In genomic region chr13:98810143-98810542, GRCm38 (mm10) we compare ENCODE assay signal across 11 mouse cellular contexts. TPM values are rescaled to one million over a fixed set of nuclear protein-coding genes. Genes with fewer than 3 reads are reported as not detected.
DNase-seq lines count a peak whose midpoint lies in the region; ATAC-seq and TF ChIP-seq lines count a peak whose summit lies in the region.
"Had no signal": no experiment of that assay in that cellular context is flagged by ENCODE, and none has a peak within 500 bp of the region (broad histone marks: within the 10 kb centered on the region; RNA-seq: fewer than 3 reads in every experiment).

No protein-coding gene starts in this region.

- no peak for TF ChIP-seq CTCF in liver, embryonic 14.5 days (IDR thresholded peaks at IDR 0.05; ENCODE audit: low read depth)

- peak; percentile 92 for DNase-seq in heart, adult 11 months
- DNase-seq in heart, postnatal 25 days (ENCODE audit: low spot score) = no peak
- DNase-seq in 416B (ENCODE audit: low read depth) = peak; percentile 94
- DNase-seq in c-Kit-positive CD71-negative TER-119-negative erythroid progenitor cells, embryonic 14.5 days (ENCODE audit: low read depth) = peak; percentile 58
- DNase-seq in liver, embryonic 14.5 days (ENCODE audit: low read depth in 3 of 3, low spot score in 3 of 3) = peak; percentile 77 to 86 (median 85)
- DNase-seq in midbrain, embryonic 11.5 days (ENCODE audit: low spot score, missing footprints) = no peak
- no peak for DNase-seq in Muller cell, postnatal 12 days (ENCODE audit: inconsistent ontology term)
- DNase-seq: cerebellum, adult 9-11 months had no signal

- peaks cover 11 to 22% of the 10 kb centered on the region in 2 experiments for H3K4me1 ChIP-seq in liver, embryonic 14.5 days (replicated peaks; ENCODE audit: control insufficient read depth in 2 of 2, insufficient read depth in 2 of 2, low read length in 1 of 2)
- peaks cover 4% of the 10 kb centered on the region for H3K4me1 ChIP-seq in midbrain, embryonic 11.5 days (ENCODE audit: control insufficient read depth, insufficient read depth, low read length)
- peaks cover 8% of the 10 kb centered on the region for H3K4me1 ChIP-seq in forebrain, embryonic 16.5 days (replicated peaks; ENCODE audit: control insufficient read depth, insufficient read depth, low read length)

- H3K27ac ChIP-seq in liver, embryonic 14.5 days = peak overlapping the region; percentile 99
- H3K27ac ChIP-seq in midbrain, embryonic 11.5 days (ENCODE audit: low read depth, low read length) = no peak overlapping the region
- H3K27ac ChIP-seq in forebrain, embryonic 16.5 days (ENCODE audit: low read length) = no peak overlapping the region

- 8% methylated on average over 6 of the region's 6 CpGs for WGBS in liver, embryonic 14.5 days (ENCODE audit: insufficient replicate concordance)
- 80% methylated on average over 6 of the region's 6 CpGs for WGBS in midbrain, embryonic 11.5 days
- WGBS in forebrain, embryonic 16.5 days = 74% methylated on average over 6 of the region's 6 CpGs

- TF ChIP-seq EP300 in liver, embryonic 14.5 days (IDR thresholded peaks at IDR 0.05; ENCODE audit: low read depth) = peak; percentile 90

- H3K36me3 ChIP-seq in liver, embryonic 14.5 days (replicated peaks; ENCODE audit: control insufficient read depth, insufficient read depth, low read depth) = peaks cover 3% of the 10 kb centered on the region
- no peaks in the 10 kb centered on the region for H3K36me3 ChIP-seq in midbrain, embryonic 11.5 days (ENCODE audit: control insufficient read depth, insufficient read depth, low read length)
- H3K36me3 ChIP-seq in forebrain, embryonic 16.5 days (ENCODE audit: control insufficient read depth, insufficient read depth) = peaks cover 2% of the 10 kb centered on the region; the same call in 1 of the 2 replicates

- ATAC-seq in liver, embryonic 14.5 days (ENCODE audit: insufficient read depth) = peak; percentile 76
- ATAC-seq in midbrain, embryonic 11.5 days (ENCODE audit: low FRiP score) = no peak
- ATAC-seq in forebrain, embryonic 16.5 days = no peak

- no peaks in the 10 kb centered on the region for H3K9me3 ChIP-seq in liver, embryonic 14.5 days (ENCODE audit: control insufficient read depth, low read length)
- H3K9me3 ChIP-seq in midbrain, embryonic 11.5 days (ENCODE audit: control insufficient read depth, low read length) = no peaks in the 10 kb centered on the region
- H3K9me3 ChIP-seq in forebrain, embryonic 16.5 days (ENCODE audit: control insufficient read depth, low read length) = no peaks in the 10 kb centered on the region
- H3K9me3 ChIP-seq: heart, embryonic 15.5 days had no signal

- H3K9ac ChIP-seq in liver, embryonic 14.5 days (replicated peaks) = peak overlapping the region; percentile 80
- no peak overlapping the region for H3K9ac ChIP-seq in midbrain, embryonic 11.5 days (ENCODE audit: low read length)
- H3K9ac ChIP-seq in forebrain, embryonic 16.5 days (replicated peaks; ENCODE audit: low read depth, low read length) = no peak overlapping the region
- H3K9ac ChIP-seq: heart, embryonic 15.5 days had no signal

- no peaks in the 10 kb centered on the region for H3K27me3 ChIP-seq in liver, embryonic 14.5 days (ENCODE audit: control insufficient read depth, insufficient read depth, low read length)
- H3K27me3 ChIP-seq in midbrain, embryonic 11.5 days (ENCODE audit: control insufficient read depth, insufficient read depth, low read length) = no peaks in the 10 kb centered on the region
- H3K27me3 ChIP-seq in forebrain, embryonic 16.5 days (replicated peaks; ENCODE audit: control insufficient read depth, insufficient read depth, low read length) = no peaks in the 10 kb centered on the region
- H3K27me3 ChIP-seq: heart, embryonic 15.5 days had no signal

- peak overlapping the region; percentile 37 to 52 for H3K4me3 ChIP-seq in liver, embryonic 14.5 days (ENCODE audit: insufficient read depth in 1 of 2, low read depth in 2 of 2, low read length in 2 of 2)
- no peak overlapping the region for H3K4me3 ChIP-seq in midbrain, embryonic 11.5 days (ENCODE audit: low read depth, low read length)
- no peak overlapping the region for H3K4me3 ChIP-seq in forebrain, embryonic 16.5 days (replicated peaks; ENCODE audit: low read length)
- H3K4me3 ChIP-seq: heart, embryonic 15.5 days; myocyte had no signal

- H3K4me2 ChIP-seq in liver, embryonic 14.5 days (ENCODE audit: low read depth) = peak overlapping the region; percentile 94
- no peak overlapping the region for H3K4me2 ChIP-seq in midbrain, embryonic 11.5 days
- no peak overlapping the region for H3K4me2 ChIP-seq in forebrain, embryonic 16.5 days (ENCODE audit: low read length)
- H3K4me2 ChIP-seq: heart, embryonic 15.5 days had no signal

- intact Hi-C loops in heart, postnatal 25 days (cut with DNase I) = loop anchor here (5.0 kb wide), 1 partner anchor 117 kb away; the partner anchor contains the start of gene Tnpo1

RNA-seq across cellular contexts. Expression of gene Fcho2, which starts 5.1 kb away (rescaled TPM):
- 10 to 100 TPM; 33.7 to 40.2 TPM for total RNA-seq in heart, postnatal 25 days (2021)
- polyA plus RNA-seq in liver, embryonic 14.5 days (2012; rRNA removed) = 11.6 and 14.3 TPM in 2 replicates
- 16.8 and 17.7 TPM in 2 replicates for polyA plus RNA-seq in liver, embryonic 14.5 days (2014; fragmentation: Nextera tagmentation; extraction: Ambion mirVana)
- 23.4 and 28.9 TPM in 2 replicates for polyA plus RNA-seq in midbrain, embryonic 11.5 days (2014; fragmentation: Nextera tagmentation; extraction: Ambion mirVana)
- 29.6 and 31.8 TPM in 2 replicates for polyA plus RNA-seq in forebrain, embryonic 16.5 days (2015; fragmentation: Nextera tagmentation; extraction: Ambion mirVana)

Comparison
In these comparisons a context has a peak if more than half of its experiments do, and no peak if none do; other contexts are left out.
1. DNase-seq: peak in heart, adult 11 months (single experiment), 416B (single experiment), c-Kit-positive CD71-negative TER-119-negative erythroid progenitor cells, embryonic 14.5 days (single experiment) and liver, embryonic 14.5 days (3 of 3); none in heart, postnatal 25 days (single experiment), midbrain, embryonic 11.5 days (single experiment) and Muller cell, postnatal 12 days (single experiment).
2. H3K4me3 ChIP-seq: peak in liver, embryonic 14.5 days (2 of 2); none in midbrain, embryonic 11.5 days (single experiment) and forebrain, embryonic 16.5 days (single experiment).